Mouse (Mus musculus): Measurements from ENCODE around the gene Fam104a.

Gene Fam104a

GRCm38 (mm10) chr11:113631862-113632261 lies 52.1 kb downstream of the Fam104a start:
- DNase-seq (ENCODE audit: low read depth, low spot score) = no peak

GRCm38 (mm10) chr11:113631302-113631701 lies 52.7 kb downstream of the Fam104a start:
- no peak for DNase-seq (ENCODE audit: low read depth, low spot score)

GRCm38 (mm10) chr11:113630642-113631041 lies 53.3 kb downstream of the Fam104a start:
- DNase-seq (ENCODE audit: low read depth, low spot score) = no peak

GRCm38 (mm10) chr11:113627785-113628184 lies 56.2 kb downstream of the Fam104a start:
- no peak for DNase-seq (ENCODE audit: low read depth, low spot score)

- DNase-seq (ENCODE audit: low read depth, low spot score) = no peak
Measured at GRCm38 (mm10) chr11:113625437-113625836, 58.5 kb downstream of the Fam104a start.

- DNase-seq (ENCODE audit: low read depth, low spot score) = no peak
Measured at GRCm38 (mm10) chr11:113622028-113622427, 61.9 kb downstream of the Fam104a start.

GRCm38 (mm10) chr11:113621001-113621400 lies 63.0 kb downstream of the Fam104a start:
- no peak for DNase-seq (ENCODE audit: low read depth, low spot score)

GRCm38 (mm10) chr11:113619420-113620080 lies 64.4 kb downstream of the Fam104a start:
- no peak for DNase-seq (ENCODE audit: low read depth, low spot score)

GRCm38 (mm10) chr11:113618672-113619419 lies 65.1 kb downstream of the Fam104a start, which contains the start of gene Sstr2:
Gene Sstr2 (plus strand): TSS chr11:113619342.
- peak; percentile 64 for DNase-seq (ENCODE audit: low read depth, low spot score)

- no peak for DNase-seq (ENCODE audit: low read depth, low spot score)
Measured at GRCm38 (mm10) chr11:113618303-113618671, 65.7 kb downstream of the Fam104a start.

- no peak for DNase-seq (ENCODE audit: low read depth, low spot score)
Measured at GRCm38 (mm10) chr11:113617132-113617911, 66.6 kb downstream of the Fam104a start.

GRCm38 (mm10) chr11:113614476-113614875 lies 69.5 kb downstream of the Fam104a start:
- DNase-seq (ENCODE audit: low read depth, low spot score) = no peak

GRCm38 (mm10) chr11:113611664-113612611 lies 72.0 kb downstream of the Fam104a start:
- DNase-seq (ENCODE audit: low read depth, low spot score) = no peak
